Mouse (Mus musculus): ENCODE results near the gene Csnk1e.

DNA sequence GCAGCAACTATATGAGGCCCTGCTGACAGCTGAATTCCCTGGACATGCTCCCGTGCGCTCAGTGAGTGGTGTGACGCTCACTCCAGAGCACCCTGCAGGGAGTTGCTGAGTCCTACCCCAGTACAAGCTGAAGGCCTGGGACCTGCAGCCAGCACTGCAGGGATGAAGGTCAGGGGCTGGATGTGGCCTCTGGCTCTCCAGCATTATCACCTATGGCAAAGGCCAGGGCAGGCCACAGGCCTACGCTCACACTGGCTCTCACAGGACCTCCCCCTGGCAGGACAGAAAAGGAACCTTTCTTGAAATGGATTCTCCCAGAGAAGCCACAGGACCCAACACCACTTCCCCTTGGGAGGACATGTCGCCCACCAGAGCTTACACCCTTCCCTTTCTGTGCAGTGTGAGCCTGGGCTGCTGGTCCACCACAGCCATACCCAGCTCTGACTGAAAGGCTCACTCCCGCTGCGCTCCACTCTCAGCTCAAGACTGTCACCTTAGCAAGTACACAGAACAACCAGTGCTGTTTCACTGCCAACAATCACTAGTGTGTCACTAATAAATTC, 85.0 kb downstream of the Csnk1e start:
- no peak for TF ChIP-seq CTCF (IDR thresholded peaks at IDR 0.05; ENCODE audit: borderline replicate concordance, insufficient read depth, low read depth, low read length)
- no peak for TF ChIP-seq POLR2A (IDR thresholded peaks at IDR 0.05; ENCODE audit: borderline replicate concordance, insufficient read depth, low read length)

All from cerebellum, adult 2 months (tissue).